ENCODE assay signal across 8 mouse cellular contexts in the genomic region with DNA sequence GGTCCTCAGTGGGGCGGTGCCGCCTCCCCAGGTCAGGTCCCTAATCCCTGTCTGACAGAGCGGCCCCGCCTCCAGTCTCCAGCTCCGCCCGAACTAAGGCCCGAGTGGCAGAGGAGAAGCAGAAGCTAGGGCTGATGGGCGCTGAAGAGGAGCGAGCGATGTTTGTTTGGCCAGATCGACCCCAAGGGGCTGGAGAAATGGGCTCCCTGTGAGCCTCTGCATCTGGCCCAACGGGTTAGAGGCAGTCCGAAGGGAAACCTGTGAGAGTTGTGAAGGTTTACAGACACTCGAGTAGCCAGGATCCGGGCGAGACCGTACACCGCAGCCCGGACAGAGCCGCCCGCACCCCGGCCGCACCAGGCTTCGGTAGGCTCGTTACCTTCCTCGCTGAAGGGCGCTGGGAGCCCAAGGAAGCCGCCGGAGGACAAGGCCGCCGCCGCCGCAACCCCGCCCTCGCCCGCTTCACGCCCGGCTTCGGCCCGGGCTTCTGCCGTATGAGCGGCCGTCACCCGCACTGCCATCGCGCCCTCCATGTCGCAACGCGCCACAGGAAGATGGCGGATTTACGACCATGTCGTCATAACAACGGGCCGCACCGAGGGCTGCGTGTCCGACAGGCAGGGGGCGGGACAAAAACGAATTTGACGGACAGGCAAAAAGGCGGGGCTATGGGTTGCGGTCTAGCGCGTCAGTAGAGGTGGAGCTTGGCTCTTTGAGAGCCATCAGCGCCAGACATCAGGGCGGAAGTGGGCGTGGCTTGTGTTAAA. TPM values are rescaled to one million over a fixed set of nuclear protein-coding genes. Genes with fewer than 3 reads are reported as not detected.
DNase-seq lines count a peak whose midpoint lies in the region; ATAC-seq and TF ChIP-seq lines count a peak whose summit lies in the region.

No protein-coding gene starts in this region.

- TF ChIP-seq CTCF in bone marrow macrophage, adult 2 months (IDR thresholded peaks at IDR 0.05; ENCODE audit: low read depth, low read length) = no peak
- TF ChIP-seq CTCF in embryonic fibroblast, embryonic 13.5 days (IDR thresholded peaks at IDR 0.05; ENCODE audit: borderline replicate concordance, insufficient read depth, low read length) = no peak

- H3K27ac ChIP-seq in bone marrow macrophage, adult 2 months (ENCODE audit: insufficient read depth, low read depth, low read length) = peak overlapping the region; percentile 89
- peak overlapping the region; percentile 81 for H3K27ac ChIP-seq in embryonic fibroblast, embryonic 13.5 days (ENCODE audit: insufficient read depth, low read length)
- peak overlapping the region; percentile 98 for H3K27ac ChIP-seq in heart, embryonic 10.5 days
- H3K27ac ChIP-seq in kidney, embryonic 15.5 days = peak overlapping the region; percentile 98

- ATAC-seq in kidney, embryonic 15.5 days (replicated peaks; ENCODE audit: low FRiP score) = peak; percentile 96
- peak; percentile 97 for ATAC-seq in monocyte, adult 5-6 weeks (replicated peaks; ENCODE audit: insufficient number of reproducible peaks, low FRiP score, low TSS enrichment, poor library complexity, severe bottlenecking)

- WGBS in heart, embryonic 10.5 days = under 1% methylated on average over 67 of the region's 67 CpGs
- WGBS in kidney, embryonic 15.5 days = under 1% methylated on average over 67 of the region's 67 CpGs

- peak overlapping the region; percentile 87 for H3K4me3 ChIP-seq in bone marrow macrophage, adult 2 months (ENCODE audit: insufficient read depth, low read length)
- H3K4me3 ChIP-seq in embryonic fibroblast, embryonic 13.5 days (ENCODE audit: insufficient read depth, low read length) = peak overlapping the region; percentile 71
- H3K4me3 ChIP-seq in heart, embryonic 10.5 days = peak overlapping the region; percentile 81
- H3K4me3 ChIP-seq in kidney, embryonic 15.5 days (replicated peaks) = peak overlapping the region; percentile 78

- H3K4me2 ChIP-seq in kidney, embryonic 15.5 days = peak overlapping the region; percentile 69

- peaks cover 19% of the 10 kb centered on the region for H3K36me3 ChIP-seq in heart, embryonic 10.5 days
- H3K36me3 ChIP-seq in kidney, embryonic 15.5 days = peaks cover 16% of the 10 kb centered on the region

- TF ChIP-seq POLR2A in bone marrow macrophage, adult 2 months (IDR thresholded peaks at IDR 0.05; ENCODE audit: borderline replicate concordance, low read depth, low read length) = 0 out of 2 replicates have a peak, but pooled peaks have one; percentile 69
- peak; percentile 95 for TF ChIP-seq POLR2A in embryonic fibroblast, embryonic 13.5 days (IDR thresholded peaks at IDR 0.05; ENCODE audit: low read depth, low read length)

- no peaks in the 10 kb centered on the region for H3K9me3 ChIP-seq in heart, embryonic 10.5 days
- no peaks in the 10 kb centered on the region for H3K9me3 ChIP-seq in kidney, embryonic 15.5 days (replicated peaks)

- no peaks in the 10 kb centered on the region for H3K27me3 ChIP-seq in heart, embryonic 10.5 days (ENCODE audit: insufficient read depth, poor library complexity, severe bottlenecking)
- H3K27me3 ChIP-seq in kidney, embryonic 15.5 days = no peaks in the 10 kb centered on the region

- DNase-seq in A20 (ENCODE audit: low read depth, low spot score) (peak; percentile 99), liver (peak; percentile 100)
- DNase-seq in heart, embryonic 10.5 days (ENCODE audit: low spot score) = peak; percentile 100
- DNase-seq in spleen, postnatal 4 days (ENCODE audit: low spot score in 2 of 2) = peak; percentile 100

- H3K4me1 ChIP-seq in bone marrow macrophage, adult 2 months (ENCODE audit: control insufficient read depth, insufficient read depth, low read length) = peaks cover 17% of the 10 kb centered on the region
- H3K4me1 ChIP-seq in embryonic fibroblast, embryonic 13.5 days (ENCODE audit: control insufficient read depth, insufficient read depth, low read length) = no peaks in the 10 kb centered on the region; the same call in 1 of the 2 replicates
- H3K4me1 ChIP-seq in heart, embryonic 10.5 days = peaks cover 13% of the 10 kb centered on the region
- H3K4me1 ChIP-seq in kidney, embryonic 15.5 days = peaks cover 20% of the 10 kb centered on the region

- H3K9ac ChIP-seq in kidney, embryonic 15.5 days = peak overlapping the region; percentile 80

RNA-seq across cellular contexts. Expression of gene Dnase1l2, which starts 12.0 kb away (rescaled TPM):
- polyA plus RNA-seq in bone marrow macrophage, adult 2 months (2012; ENCODE audit: insufficient read depth, insufficient read length, missing spikeins) = 3.3 and 3.8 TPM in 2 replicates
- 2.5 and 2.8 TPM in 2 replicates for polyA plus RNA-seq in embryonic fibroblast, embryonic 13.5 days (2011; ENCODE audit: insufficient read length, low read depth, missing spikeins)
- 1.6 and 2.3 TPM in 2 replicates for polyA plus RNA-seq in heart, embryonic 10.5 days (2016; fragmentation: Nextera tagmentation; extraction: Ambion mirVana)
- 2.4 and 3.2 TPM in 2 replicates for polyA plus RNA-seq in kidney, embryonic 15.5 days (2015; fragmentation: Nextera tagmentation; extraction: Ambion mirVana)
- 1.6 to 2.2 TPM in 2 of 3 replicates, not detected in the other for total RNA-seq in monocyte, adult 5-6 weeks (2017)

RNA-seq across cellular contexts. Expression of gene E4f1, which starts 15.2 kb away (rescaled TPM):
- polyA plus RNA-seq in bone marrow macrophage, adult 2 months (2012; ENCODE audit: insufficient read depth, insufficient read length, missing spikeins) = 21.7 and 25.0 TPM in 2 replicates
- polyA plus RNA-seq in embryonic fibroblast, embryonic 13.5 days (2011; ENCODE audit: insufficient read length, low read depth, missing spikeins) = 11.9 and 14.8 TPM in 2 replicates
- polyA plus RNA-seq in heart, embryonic 10.5 days (2016; fragmentation: Nextera tagmentation; extraction: Ambion mirVana) = 27.1 and 30.3 TPM in 2 replicates
- polyA plus RNA-seq in kidney, embryonic 15.5 days (2015; fragmentation: Nextera tagmentation; extraction: Ambion mirVana) = 29.9 and 36.7 TPM in 2 replicates
- 26.9 to 32.5 TPM (median 29.5 TPM) in 3 replicates for total RNA-seq in monocyte, adult 5-6 weeks (2017)

RNA-seq across cellular contexts. Expression of gene Pgp, which starts 15.3 kb away (rescaled TPM):
- polyA plus RNA-seq in bone marrow macrophage, adult 2 months (2012; ENCODE audit: insufficient read depth, insufficient read length, missing spikeins) = 21.4 and 24.2 TPM in 2 replicates
- 21.1 and 21.5 TPM in 2 replicates for polyA plus RNA-seq in embryonic fibroblast, embryonic 13.5 days (2011; ENCODE audit: insufficient read length, low read depth, missing spikeins)
- polyA plus RNA-seq in heart, embryonic 10.5 days (2016; fragmentation: Nextera tagmentation; extraction: Ambion mirVana) = 86.3 and 91.2 TPM in 2 replicates
- 49.9 and 53.3 TPM in 2 replicates for polyA plus RNA-seq in kidney, embryonic 15.5 days (2015; fragmentation: Nextera tagmentation; extraction: Ambion mirVana)
- 8.4 to 10.1 TPM (median 9.1 TPM) in 3 replicates for total RNA-seq in monocyte, adult 5-6 weeks (2017)

RNA-seq across cellular contexts. Expression of gene Bricd5, which starts 18.7 kb away (rescaled TPM):
- polyA plus RNA-seq in bone marrow macrophage, adult 2 months (2012; ENCODE audit: insufficient read depth, insufficient read length, missing spikeins) = not detected in 2 replicates
- polyA plus RNA-seq in embryonic fibroblast, embryonic 13.5 days (2011; ENCODE audit: insufficient read length, low read depth, missing spikeins) = 0.50 TPM in 1 of 2 replicates, not detected in the other
- 0.48 and 0.69 TPM in 2 replicates for polyA plus RNA-seq in heart, embryonic 10.5 days (2016; fragmentation: Nextera tagmentation; extraction: Ambion mirVana)
- polyA plus RNA-seq in kidney, embryonic 15.5 days (2015; fragmentation: Nextera tagmentation; extraction: Ambion mirVana) = 0.39 and 0.58 TPM in 2 replicates
- total RNA-seq in monocyte, adult 5-6 weeks (2017) = 1.3 TPM in 1 of 3 replicates, not detected in the others

RNA-seq across cellular contexts. Expression of gene Mlst8, which starts 23.9 kb away (rescaled TPM):
- polyA plus RNA-seq in bone marrow macrophage, adult 2 months (2012; ENCODE audit: insufficient read depth, insufficient read length, missing spikeins) = 14.8 and 16.0 TPM in 2 replicates
- polyA plus RNA-seq in embryonic fibroblast, embryonic 13.5 days (2011; ENCODE audit: insufficient read length, low read depth, missing spikeins) = 20.9 and 23.3 TPM in 2 replicates
- 22.3 and 22.7 TPM in 2 replicates for polyA plus RNA-seq in heart, embryonic 10.5 days (2016; fragmentation: Nextera tagmentation; extraction: Ambion mirVana)
- 29.0 and 36.1 TPM in 2 replicates for polyA plus RNA-seq in kidney, embryonic 15.5 days (2015; fragmentation: Nextera tagmentation; extraction: Ambion mirVana)
- total RNA-seq in monocyte, adult 5-6 weeks (2017) = 8.4 to 19.3 TPM (median 11.2 TPM) in 3 replicates

Comparison
In these comparisons a context has a peak if more than half of its experiments do, and no peak if none do; other contexts are left out.
1. Peak in every context shown above with its lines: DNase-seq, ATAC-seq, H3K4me3 ChIP-seq and H3K27ac ChIP-seq.